Mouse (Mus musculus): ENCODE measurements around the gene Dyrk1a. TPM values are rescaled to one million over a fixed set of nuclear protein-coding genes. Genes with fewer than 3 reads are reported as not detected.

The Dyrk1a gene
- total and polyA plus RNA-seq, 3 experiments, result 32.4 to 53.7 (median 40.4) TPM

GRCm38 (mm10) chr16:94680924-94681323 is 111.1 kb downstream of the Dyrk1a start:
- no peak for TF ChIP-seq ZKSCAN1 (IDR thresholded peaks at IDR 0.05; ENCODE audit: borderline replicate concordance, low read depth, low read length)
- no peak for TF ChIP-seq EP300 (IDR thresholded peaks at IDR 0.05; ENCODE audit: low read length)
- Histone ChIP-seq H3K4me2 (ENCODE audit: insufficient read depth, low read depth, poor library complexity, severe bottlenecking) (no peak overlapping the region), H3K4me3 (replicated peaks in 1 of 3; ENCODE audit: low read depth in 2 of 3, low read length in 2 of 3, poor library complexity in 1 of 3) (no peak overlapping the region), H3K9me3 (replicated peaks; ENCODE audit: low read length) (no peaks in the 10 kb centered on the region), H3K79me2 (replicated peaks; ENCODE audit: control insufficient read depth, extremely low read depth, insufficient read depth, poor library complexity, severe bottlenecking) (0 out of 2 replicates have a peak, but pooled peaks cover 2% of the 10 kb centered on the region), H3K9ac (ENCODE audit: insufficient read depth, low read depth) (no peak overlapping the region), H3K27me3 (replicated peaks) (no peaks in the 10 kb centered on the region), H3K27ac (ENCODE audit: insufficient read depth, low read depth) (no peak overlapping the region), H3K4me1 (ENCODE audit: control insufficient read depth in 1 of 2, insufficient read depth in 2 of 2) (no peaks in the 10 kb centered on the region), H3K36me3 (replicated peaks in 1 of 2; ENCODE audit: control insufficient read depth in 1 of 2, insufficient read depth in 1 of 2, low read length in 1 of 2) (peaks cover 63 to 79% of the 10 kb centered on the region in 2 experiments)
- dilution Hi-C loops (cut with MboI; ENCODE audit: extremely low pct_ligation_motif_present, extremely low pct_unique_long_range_greater_than_20kb, low sequenced_read_pairs), result no loop called here
- in situ Hi-C loops (cut with MboI; ENCODE audit: low pct_ligation_motif_present, low pct_unique_long_range_greater_than_20kb, low sequenced_read_pairs), result no loop called here
- no peak for DNase-seq (ENCODE audit: extremely low read depth)

DNA sequence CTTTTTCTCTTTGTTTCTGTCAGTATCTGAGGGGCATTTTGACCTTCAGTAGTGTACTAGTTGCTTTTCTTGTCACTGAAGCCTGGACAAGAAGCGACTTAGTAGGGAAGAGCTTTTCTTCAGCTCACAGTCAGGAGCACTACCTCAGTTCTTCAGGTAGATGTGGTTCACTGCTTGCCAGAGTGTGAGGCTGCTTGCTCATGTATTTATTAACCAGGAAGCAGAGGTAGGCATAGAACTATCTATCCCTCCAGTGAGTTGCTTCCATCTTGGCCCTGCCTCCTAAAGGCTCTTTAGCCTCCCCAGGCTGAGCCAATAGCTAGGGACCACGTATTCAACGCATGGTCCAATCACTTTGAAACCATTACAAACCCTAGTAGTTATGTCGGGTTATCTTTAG is 112.0 kb downstream of the Dyrk1a start:
- H3K4me2 ChIP-seq (ENCODE audit: insufficient read depth, low read depth, poor library complexity, severe bottlenecking), result no peak overlapping the region
- no peaks in the 10 kb centered on the region for H3K27me3 ChIP-seq (replicated peaks)
- no peak overlapping the region for H3K27ac ChIP-seq (ENCODE audit: insufficient read depth, low read depth)
- H3K4me3 ChIP-seq (replicated peaks in 1 of 3; ENCODE audit: low read depth in 2 of 3, low read length in 2 of 3, poor library complexity in 1 of 3), result no peak overlapping the region
- no peaks in the 10 kb centered on the region for H3K4me1 ChIP-seq (ENCODE audit: control insufficient read depth in 1 of 2, insufficient read depth in 2 of 2)
- DNase-seq (ENCODE audit: extremely low read depth), result no peak
- TF ChIP-seq CHD2 (IDR thresholded peaks at IDR 0.05; ENCODE audit: low read length) (no peak), TBP (conservative IDR thresholded peaks at IDR 0.05; ENCODE audit: low read depth, low read length) (no peak), SIN3A (IDR thresholded peaks at IDR 0.05; ENCODE audit: low read length) (no peak), ZC3H11A (IDR thresholded peaks at IDR 0.05; ENCODE audit: low read depth, low read length) (no peak), JUN (IDR thresholded peaks at IDR 0.05; ENCODE audit: insufficient read depth, low read depth, low read length) (no peak), ZMIZ1 (IDR thresholded peaks at IDR 0.05; ENCODE audit: low read depth, low read length) (no peak), MEF2A (IDR thresholded peaks at IDR 0.05; ENCODE audit: borderline replicate concordance, low read depth, low read length) (no peak), MXI1 (IDR thresholded peaks at IDR 0.05; ENCODE audit: low read depth, low read length) (no peak), JUND (conservative IDR thresholded peaks at IDR 0.05; ENCODE audit: low read depth, low read length) (no peak), ZKSCAN1 (IDR thresholded peaks at IDR 0.05; ENCODE audit: borderline replicate concordance, low read depth, low read length) (no peak), KAT2A (IDR thresholded peaks at IDR 0.05; ENCODE audit: insufficient replicate concordance, low read length) (no peak), MAX (IDR thresholded peaks at IDR 0.05; ENCODE audit: low read length) (no peak), RCOR1 (conservative IDR thresholded peaks at IDR 0.05; ENCODE audit: low read depth, low read length) (no peak), HCFC1 (IDR thresholded peaks at IDR 0.05; ENCODE audit: low read depth, low read length) (no peak), PAX5 (IDR thresholded peaks at IDR 0.05; ENCODE audit: low read length) (no peak), USF1 (IDR thresholded peaks at IDR 0.05; ENCODE audit: low read depth, low read length) (no peak), ZNF384 (IDR thresholded peaks at IDR 0.05; ENCODE audit: low read depth, low read length) (no peak)
- in situ Hi-C loops (cut with MboI; ENCODE audit: low pct_ligation_motif_present, low pct_unique_long_range_greater_than_20kb, low sequenced_read_pairs), result no loop called here
- 0 out of 2 replicates have a peak, but pooled peaks cover 2% of the 10 kb centered on the region for H3K79me2 ChIP-seq (replicated peaks; ENCODE audit: control insufficient read depth, extremely low read depth, insufficient read depth, poor library complexity, severe bottlenecking)
- dilution Hi-C loops (cut with MboI; ENCODE audit: extremely low pct_ligation_motif_present, extremely low pct_unique_long_range_greater_than_20kb, low sequenced_read_pairs), result no loop called here
- no peak overlapping the region for H3K9ac ChIP-seq (ENCODE audit: insufficient read depth, low read depth)
- H3K36me3 ChIP-seq (replicated peaks in 1 of 2; ENCODE audit: control insufficient read depth in 1 of 2, insufficient read depth in 1 of 2, low read length in 1 of 2), result peaks cover 67 to 87% of the 10 kb centered on the region in 2 experiments
- H3K9me3 ChIP-seq (replicated peaks; ENCODE audit: low read length), result no peaks in the 10 kb centered on the region
